Mouse (Mus musculus): ENCODE measurements around the gene Gzf1. TPM values are rescaled to one million over a fixed set of nuclear protein-coding genes. Genes with fewer than 3 reads are reported as not detected.

Gzf1 gene
- polyA plus RNA-seq (2015; fragmentation: Nextera tagmentation; extraction: Ambion mirVana): 14.8 and 14.9 TPM in 2 replicates

DNA sequence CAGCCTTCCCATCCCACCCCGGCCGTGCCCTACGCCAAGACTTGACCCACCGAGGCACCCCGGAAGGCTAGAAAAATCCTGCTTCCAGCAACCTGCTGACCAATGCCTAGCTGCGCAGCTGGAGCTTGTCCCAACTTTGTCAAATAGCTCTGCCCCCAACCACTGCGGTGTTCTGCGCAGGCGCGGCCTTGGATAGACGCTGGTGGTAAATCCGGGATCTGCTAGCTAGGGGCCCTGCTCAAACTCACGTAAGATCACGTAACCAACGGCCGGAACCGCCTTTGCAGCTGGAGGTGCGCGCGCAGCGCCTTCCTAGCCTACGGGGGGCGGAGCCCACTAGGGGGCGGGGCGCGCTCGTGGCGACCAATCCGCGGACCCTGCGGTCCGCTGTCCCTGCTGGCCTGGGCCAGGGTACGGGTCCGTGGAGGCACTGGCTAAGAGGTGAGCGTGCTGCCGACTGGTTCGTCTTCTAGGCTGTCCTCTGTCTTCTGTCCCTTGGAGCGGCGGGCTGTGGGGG lies at the start of gene Gzf1:
Gene Gzf1, plus strand, starts transcription at position 249 of the 517 bp plus-strand sequence.
- peak within 1 kb of the TSS; percentile 94 for H3K4me2 ChIP-seq
- ATAC-seq (ENCODE audit: low FRiP score): peak; percentile 95
- WGBS: under 1% methylated on average over 39 of the region's 39 CpGs

DNA sequence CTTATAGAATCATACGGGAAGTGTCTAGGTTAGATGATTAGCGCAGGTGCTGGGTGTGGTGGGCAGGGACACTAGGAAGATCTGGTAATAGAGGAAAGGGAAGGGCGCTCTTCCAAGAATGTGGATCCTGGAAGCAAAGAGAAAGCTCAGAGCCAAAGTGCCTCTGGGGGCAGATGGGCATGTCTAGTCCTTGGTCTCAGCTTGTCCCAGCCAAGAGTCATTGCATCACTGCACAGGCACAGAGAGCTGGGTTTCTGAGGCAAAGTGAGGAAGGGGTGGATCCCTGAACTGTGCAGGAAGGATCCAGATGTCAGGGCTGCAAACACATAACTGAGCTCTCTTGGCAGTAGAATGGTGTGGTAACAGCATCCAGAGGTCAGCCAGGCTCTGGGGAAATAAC lies 49.2 kb upstream of the Gzf1 start:
- no peak for ATAC-seq (ENCODE audit: low FRiP score)
- no peaks in the 10 kb centered on the region for H3K4me1 ChIP-seq (replicated peaks)
- no peaks in the 10 kb centered on the region for H3K36me3 ChIP-seq
- H3K9me3 ChIP-seq: no peaks in the 10 kb centered on the region
- WGBS: 95% methylated on average over 3 of the region's 3 CpGs
- no peaks in the 10 kb centered on the region for H3K27me3 ChIP-seq
- no peak overlapping the region for H3K4me3 ChIP-seq
- no peak overlapping the region for H3K27ac ChIP-seq
- no peak overlapping the region for H3K4me2 ChIP-seq
- H3K9ac ChIP-seq: no peak overlapping the region

More for the DNA sequence above, at the start of gene Gzf1:
- Histone ChIP-seq H3K4me3 (peak within 1 kb of the TSS; percentile 71), H3K27me3 (no peaks in the 10 kb centered on the region), H3K4me1 (replicated peaks) (peaks cover 57% of the 10 kb centered on the region), H3K27ac (peak within 1 kb of the TSS; percentile 89), H3K36me3 (peaks cover 34% of the 10 kb centered on the region), H3K9me3 (no peaks in the 10 kb centered on the region), H3K9ac (peak within 1 kb of the TSS; percentile 85)

DNA sequence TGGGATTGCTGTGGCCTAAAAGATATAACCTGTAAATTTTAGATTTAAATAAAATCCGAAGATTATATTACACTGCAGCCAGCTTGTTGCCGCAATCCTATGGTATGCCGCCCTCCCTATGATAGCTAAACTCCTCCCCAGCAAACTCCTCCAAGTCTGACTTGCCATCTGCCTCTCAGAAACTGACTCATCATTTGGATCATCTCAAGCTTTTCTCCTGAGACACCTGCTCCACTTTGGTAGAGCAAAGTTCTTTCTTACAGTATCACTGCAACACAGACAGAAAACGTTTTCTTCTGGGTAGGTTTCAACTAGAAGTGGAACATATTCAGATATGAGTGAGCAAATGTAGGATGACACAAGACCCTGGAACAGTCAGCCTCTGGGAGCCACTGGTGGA lies 46.4 kb upstream of the Gzf1 start:
- H3K27me3 ChIP-seq: no peaks in the 10 kb centered on the region
- no peaks in the 10 kb centered on the region for H3K4me1 ChIP-seq (replicated peaks)
- H3K9me3 ChIP-seq: no peaks in the 10 kb centered on the region
- no peak for ATAC-seq (ENCODE audit: low FRiP score)
- H3K27ac ChIP-seq: no peak overlapping the region
- no peaks in the 10 kb centered on the region for H3K36me3 ChIP-seq
- no peak overlapping the region for H3K9ac ChIP-seq
- WGBS: 93% methylated on average over 4 of the region's 4 CpGs
- H3K4me3 ChIP-seq: no peak overlapping the region
- H3K4me2 ChIP-seq: no peak overlapping the region

DNA sequence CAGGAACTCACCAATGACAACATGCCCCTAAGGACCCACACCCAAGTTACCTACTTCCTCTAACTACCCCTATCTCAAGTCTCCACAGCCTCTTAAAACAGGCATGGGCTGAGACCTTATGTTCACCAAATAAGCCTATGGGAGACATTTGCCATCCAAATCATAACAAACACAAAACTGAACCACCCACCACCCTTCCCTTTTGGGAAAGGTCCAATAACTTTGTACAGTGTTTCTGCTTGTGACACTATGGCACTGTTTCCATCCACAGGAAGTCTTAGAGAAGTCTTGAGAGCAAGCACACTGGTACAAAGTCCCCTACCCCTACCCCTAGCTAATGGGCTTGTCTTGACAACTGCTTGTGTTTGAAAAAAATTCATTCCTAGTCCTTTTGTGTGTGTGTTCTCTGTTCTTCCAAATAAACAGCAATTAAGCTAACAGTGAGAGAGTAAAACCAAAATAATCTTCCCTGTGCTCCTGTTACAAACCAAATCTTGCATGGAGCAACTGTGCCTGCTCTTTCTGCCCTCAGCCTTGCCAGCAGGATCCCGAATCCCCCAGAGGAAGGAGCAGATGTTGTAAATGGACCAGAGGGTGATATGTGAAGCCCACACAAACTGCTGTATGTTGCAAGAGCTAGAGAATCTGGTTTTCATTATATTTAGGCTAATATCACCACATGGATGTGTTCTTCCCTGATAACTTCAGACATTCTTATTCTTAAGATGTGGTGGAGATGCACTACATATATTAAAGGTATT lies 38.0 kb upstream of the Gzf1 start:
- no peaks in the 10 kb centered on the region for H3K4me1 ChIP-seq (replicated peaks)

DNA sequence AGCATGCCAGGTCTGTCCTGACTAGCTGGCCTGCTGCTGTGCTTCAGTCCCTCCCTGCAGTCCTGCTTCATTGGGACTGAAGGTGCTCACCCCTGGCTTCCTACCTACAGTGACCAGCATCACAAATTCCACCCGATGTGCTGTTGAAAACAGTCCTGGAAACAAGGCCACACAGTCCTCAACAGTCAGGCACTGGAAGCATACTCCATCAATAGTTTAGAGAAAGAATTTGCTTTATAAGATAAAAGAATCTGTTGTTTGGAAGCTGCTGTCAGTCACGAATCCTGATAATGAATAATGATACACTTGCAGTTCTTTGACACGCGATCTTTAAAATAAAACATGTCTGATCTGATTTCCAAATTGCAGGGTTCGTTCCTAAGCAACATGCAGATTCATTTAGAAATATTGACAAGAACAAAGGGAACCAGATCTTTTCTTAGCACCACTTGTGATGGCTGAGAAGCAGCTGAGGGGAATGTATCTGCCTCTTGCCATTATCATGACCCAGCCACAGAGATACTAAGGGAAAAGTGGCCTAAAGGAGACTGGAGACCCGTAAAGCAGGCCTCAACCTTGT lies 36.3 kb upstream of the Gzf1 start:
- WGBS: 76% methylated on average over 6 of the region's 6 CpGs
- no peak overlapping the region for H3K27ac ChIP-seq
- no peak overlapping the region for H3K4me3 ChIP-seq
- H3K9me3 ChIP-seq: no peaks in the 10 kb centered on the region
- H3K9ac ChIP-seq: no peak overlapping the region
- no peak for ATAC-seq (ENCODE audit: low FRiP score)
- H3K36me3 ChIP-seq: no peaks in the 10 kb centered on the region
- no peaks in the 10 kb centered on the region for H3K4me1 ChIP-seq (replicated peaks)
- no peak overlapping the region for H3K4me2 ChIP-seq
- no peaks in the 10 kb centered on the region for H3K27me3 ChIP-seq

More for the DNA sequence above, 38.0 kb upstream of the Gzf1 start:
- 64% methylated on average over 1 of the region's 1 CpGs for WGBS
- Histone ChIP-seq H3K27ac (no peak overlapping the region), H3K4me2 (no peak overlapping the region), H3K4me3 (no peak overlapping the region), H3K9me3 (no peaks in the 10 kb centered on the region), H3K9ac (no peak overlapping the region), H3K36me3 (no peaks in the 10 kb centered on the region), H3K27me3 (no peaks in the 10 kb centered on the region)
- no peak for ATAC-seq (ENCODE audit: low FRiP score)

DNA sequence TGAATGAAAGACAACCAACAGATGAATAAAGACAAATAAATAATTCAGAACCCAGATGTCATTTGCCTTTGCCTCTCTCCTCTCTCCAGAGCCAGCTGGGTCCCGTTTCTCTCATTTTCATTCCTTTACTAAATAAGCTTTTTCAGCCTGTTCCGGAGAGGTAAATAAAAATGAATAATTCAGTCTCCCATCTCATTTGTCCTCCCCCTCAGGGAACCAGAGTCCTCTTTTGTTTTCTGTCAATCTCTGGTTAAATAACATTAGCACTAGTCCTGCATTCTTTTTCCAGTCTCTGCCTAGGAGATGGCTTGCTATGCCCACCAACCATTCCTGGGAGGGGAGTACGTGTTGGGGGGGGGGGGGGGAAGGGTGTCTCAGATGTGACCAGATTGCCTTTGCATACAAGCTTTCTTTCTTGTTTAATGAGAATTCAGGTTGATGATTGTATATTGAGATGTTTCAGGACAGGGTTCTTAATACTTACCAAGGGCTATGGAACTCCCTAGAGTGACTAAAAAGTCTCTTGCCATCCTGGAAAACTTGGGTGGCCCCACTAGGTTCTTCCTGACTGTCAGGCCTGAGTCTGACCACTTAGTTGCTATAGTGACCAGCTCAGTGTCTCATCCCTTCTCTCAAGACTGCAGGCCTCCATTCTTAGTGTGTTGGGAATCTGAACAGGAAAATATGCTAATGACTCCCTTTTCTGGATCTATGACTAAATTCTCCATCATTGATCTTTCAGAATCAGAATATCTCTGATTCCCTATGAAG lies 30.1 kb upstream of the Gzf1 start:
- Histone ChIP-seq H3K9ac (no peak overlapping the region), H3K27me3 (no peaks in the 10 kb centered on the region), H3K36me3 (no peaks in the 10 kb centered on the region), H3K4me1 (replicated peaks) (peaks cover 11% of the 10 kb centered on the region), H3K4me2 (no peak overlapping the region), H3K4me3 (no peak overlapping the region), H3K9me3 (no peaks in the 10 kb centered on the region), H3K27ac (peak overlapping the region; percentile 66)
- peak; percentile 84 for ATAC-seq (ENCODE audit: low FRiP score)
- 10% methylated on average over 3 of the region's 3 CpGs for WGBS

DNA sequence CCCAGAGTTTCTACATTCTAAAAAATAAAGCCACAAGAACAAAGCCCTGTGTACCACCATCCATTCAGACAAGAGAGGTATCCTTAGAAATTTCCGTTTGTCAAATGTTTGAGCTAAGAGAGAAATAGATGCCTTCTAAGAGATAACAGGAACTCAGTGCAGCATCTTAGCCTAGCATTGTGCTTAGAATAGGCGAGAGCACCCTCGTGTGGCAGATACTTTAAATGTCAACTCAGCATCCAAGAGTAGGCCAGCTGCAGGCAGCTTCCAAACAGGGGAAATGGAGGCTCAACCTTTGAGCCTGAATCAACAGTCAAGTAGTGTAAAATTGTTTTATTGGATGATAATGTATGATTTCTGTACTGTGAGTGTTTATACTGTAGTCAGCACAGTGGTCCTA lies 25.9 kb upstream of the Gzf1 start:
- peak; percentile 62; the same call in 1 of the 2 replicates for ATAC-seq (ENCODE audit: low FRiP score)
- Histone ChIP-seq H3K27me3 (no peaks in the 10 kb centered on the region), H3K9me3 (no peaks in the 10 kb centered on the region), H3K4me3 (no peak overlapping the region), H3K36me3 (no peaks in the 10 kb centered on the region), H3K27ac (no peak overlapping the region), H3K4me1 (replicated peaks) (peaks cover 11% of the 10 kb centered on the region), H3K9ac (no peak overlapping the region), H3K4me2 (no peak overlapping the region)
- WGBS: 3% methylated on average over 3 of the region's 3 CpGs

DNA sequence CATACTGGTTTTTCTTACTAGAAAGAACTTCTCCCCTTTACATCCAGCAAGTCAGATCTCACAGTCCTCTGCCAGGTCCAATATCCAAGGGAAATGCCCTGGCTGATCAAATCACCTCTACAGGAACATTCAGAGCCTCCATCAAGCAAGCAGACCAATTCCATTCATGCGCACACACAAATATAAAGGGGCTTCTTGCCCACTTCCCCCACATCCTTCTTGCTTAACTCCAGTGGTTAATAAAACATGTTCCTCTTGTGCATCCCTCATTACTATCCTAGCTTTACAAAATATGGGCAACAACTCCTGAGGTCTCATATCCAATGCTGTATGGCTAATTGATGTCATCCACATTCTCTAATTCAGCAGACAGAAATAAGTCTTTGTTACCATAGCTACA lies 17.4 kb upstream of the Gzf1 start:
- no peaks in the 10 kb centered on the region for H3K4me1 ChIP-seq (replicated peaks)
- H3K4me2 ChIP-seq: no peak overlapping the region
- H3K36me3 ChIP-seq: no peaks in the 10 kb centered on the region
- H3K4me3 ChIP-seq: no peak overlapping the region
- no peak overlapping the region for H3K9ac ChIP-seq
- ATAC-seq (ENCODE audit: low FRiP score): no peak
- no peaks in the 10 kb centered on the region for H3K27me3 ChIP-seq
- no peaks in the 10 kb centered on the region for H3K9me3 ChIP-seq
- WGBS: 91% methylated on average over 1 of the region's 1 CpGs
- H3K27ac ChIP-seq: no peak overlapping the region

DNA sequence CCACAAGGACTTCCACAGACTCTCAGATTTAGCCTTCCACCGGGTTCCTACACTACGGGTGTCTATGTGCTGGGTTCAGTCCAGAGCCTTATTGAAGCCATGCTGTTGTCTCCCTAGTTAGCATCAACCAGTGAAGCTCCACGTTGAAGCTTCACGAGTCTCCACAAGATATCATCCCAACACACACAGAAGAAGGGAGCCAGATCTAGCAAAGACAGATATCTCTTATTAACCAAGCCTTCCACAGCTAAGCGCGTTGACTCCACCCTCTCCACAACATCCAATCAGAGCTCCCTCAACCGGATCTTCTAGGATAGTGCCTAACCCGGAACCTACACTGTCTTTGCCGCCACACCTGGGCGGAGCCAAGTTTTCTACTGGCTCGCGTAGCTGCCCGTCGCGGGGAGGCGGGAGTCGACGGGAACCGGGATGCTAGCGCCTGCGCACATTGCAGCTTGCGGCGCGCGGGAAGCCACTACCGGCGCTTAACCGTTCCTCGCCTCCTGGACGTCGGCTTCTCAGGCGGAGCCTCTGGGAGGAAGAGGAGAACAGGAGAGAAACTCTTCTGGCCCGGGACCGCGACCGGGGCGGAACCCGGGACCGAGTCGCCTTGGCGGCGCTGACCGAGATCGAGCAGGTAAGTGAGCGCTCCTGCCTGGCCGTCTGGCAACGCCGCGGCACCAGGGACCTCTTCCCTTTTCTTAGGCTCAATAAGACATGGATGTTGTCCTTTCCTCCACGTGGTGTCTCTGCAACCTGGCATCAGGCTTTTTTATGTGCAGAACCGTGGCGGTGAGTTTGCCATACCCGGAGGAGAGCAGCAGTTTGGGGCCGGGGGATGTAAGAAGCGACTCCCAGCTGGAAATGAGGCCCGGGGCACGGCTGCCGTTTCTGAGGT lies 8.4 kb upstream of the Gzf1 start, which contains the start of gene Nxt1:
Gene Nxt1, plus strand, starts transcription at position 403 of the 898 bp plus-strand sequence.
- H3K27ac ChIP-seq: peak within 1 kb of the TSS; percentile 84
- WGBS: under 1% methylated on average over 58 of the region's 58 CpGs
- ATAC-seq (ENCODE audit: low FRiP score): peak; percentile 100

DNA sequence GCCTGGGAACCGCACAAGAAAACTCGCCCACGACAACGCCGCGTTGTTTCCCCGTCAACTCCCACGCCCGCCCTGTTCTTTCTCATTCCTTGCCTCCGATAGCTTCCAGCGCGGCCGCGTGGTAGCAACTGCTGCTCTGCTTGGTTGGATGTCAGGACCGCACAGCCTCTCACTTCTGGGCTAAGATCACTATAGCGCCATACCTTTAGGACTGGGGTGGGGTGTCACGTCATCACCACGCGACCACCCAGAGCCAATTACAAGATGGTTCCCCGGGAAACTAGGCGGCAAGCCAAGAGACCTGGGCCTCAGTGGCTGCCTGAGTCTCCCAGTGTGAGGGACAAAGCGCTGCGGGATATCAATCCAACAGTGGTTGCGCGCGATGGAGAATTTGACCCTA lies 3.0 kb upstream of the Gzf1 start:
- H3K4me3 ChIP-seq: peak overlapping the region; percentile 46
- peak overlapping the region; percentile 85 for H3K27ac ChIP-seq
- H3K9ac ChIP-seq: peak overlapping the region; percentile 63
- ATAC-seq (ENCODE audit: low FRiP score): peak; percentile 50
- H3K27me3 ChIP-seq: no peaks in the 10 kb centered on the region
- H3K4me2 ChIP-seq: peak overlapping the region; percentile 94
- no peaks in the 10 kb centered on the region for H3K9me3 ChIP-seq
- H3K4me1 ChIP-seq (replicated peaks): peaks cover 61% of the 10 kb centered on the region
- peaks cover 21% of the 10 kb centered on the region for H3K36me3 ChIP-seq
- WGBS: 5% methylated on average over 26 of the region's 26 CpGs

More for the DNA sequence above, 8.4 kb upstream of the Gzf1 start, which contains the start of gene Nxt1:
- peaks cover 21% of the 10 kb centered on the region for H3K36me3 ChIP-seq
- H3K4me3 ChIP-seq: peak within 1 kb of the TSS; percentile 83
- H3K27me3 ChIP-seq: 0 out of 2 replicates have a peak, but pooled peaks cover 3% of the 10 kb centered on the region
- H3K4me2 ChIP-seq: peak within 1 kb of the TSS; percentile 96
- peak within 1 kb of the TSS; percentile 86 for H3K9ac ChIP-seq
- no peaks in the 10 kb centered on the region for H3K9me3 ChIP-seq
- H3K4me1 ChIP-seq (replicated peaks): peaks cover 27% of the 10 kb centered on the region

DNA sequence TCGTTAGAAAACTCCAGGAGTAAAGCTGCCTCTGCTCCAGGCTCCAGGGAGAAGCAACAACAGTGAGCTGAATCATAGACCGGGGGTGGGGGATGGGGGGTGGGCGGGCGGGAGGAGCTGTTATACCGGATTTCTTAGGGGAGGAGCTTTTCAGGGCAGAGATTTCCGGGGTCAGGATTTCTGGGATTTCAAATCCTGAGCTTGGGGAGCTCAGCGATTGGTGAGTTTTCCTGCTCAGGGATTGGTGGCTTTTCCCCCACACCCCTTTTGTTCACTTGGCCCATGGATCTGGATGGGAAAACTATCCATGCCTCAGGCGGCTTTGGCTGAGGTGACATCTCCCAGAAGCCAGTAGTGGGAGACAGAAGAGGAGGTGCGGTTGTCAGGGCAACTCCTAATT lies 1.5 kb upstream of the Gzf1 start:
- H3K27ac ChIP-seq: peak overlapping the region; percentile 83
- ATAC-seq (ENCODE audit: low FRiP score): peak; percentile 1; the same call in 1 of the 2 replicates
- no peaks in the 10 kb centered on the region for H3K9me3 ChIP-seq
- WGBS: 3% methylated on average over 9 of the region's 9 CpGs
- H3K4me2 ChIP-seq: peak overlapping the region; percentile 94
- H3K9ac ChIP-seq: no peak overlapping the region
- no peaks in the 10 kb centered on the region for H3K27me3 ChIP-seq
- H3K4me1 ChIP-seq (replicated peaks): peaks cover 48% of the 10 kb centered on the region
- peak overlapping the region; percentile 17 for H3K4me3 ChIP-seq
- peaks cover 31% of the 10 kb centered on the region for H3K36me3 ChIP-seq

Measured in hindbrain, embryonic 13.5 days (tissue).